Mouse (Mus musculus) layer of hippocampus, postnatal 36 days (tissue): ENCODE data around the gene Mthfd1. TPM values are rescaled to one million over a fixed set of nuclear protein-coding genes. Genes with fewer than 3 reads are reported as not detected.
"Not testable (repeated sequence)": the region's sequence is repeated elsewhere in the genome, so short reads cannot be mapped to it uniquely, and the experiment has no call there.

ENCODE experiments used
- DNase-seq, 2 experiments: peaks; one replicate each; pipeline ENCODE4 v3.0.0; 2022
- total RNA-seq, 2 experiments: library from RNA; stranded (reverse); gene quantifications; 2 replicates each; pipeline ENCODE4 v1.2.3; 2021

Gene Mthfd1
- total RNA-seq: 10 to 100 TPM; 46.1 to 47.3 TPM

- DNase-seq: peak; percentile 94 to 96
Measured at GRCm38 (mm10) chr12:76254725-76255498, at the start of gene Mthfd1. Gene Mthfd1, plus strand, starts transcription at chr12:76255298.

- no peak for DNase-seq
Measured at GRCm38 (mm10) chr12:76209429-76209974, 45.6 kb upstream of the Mthfd1 start.

GRCm38 (mm10) chr12:76215121-76215520 lies 40.0 kb upstream of the Mthfd1 start:
- DNase-seq: no peak

- DNase-seq: no peak
Measured at GRCm38 (mm10) chr12:76216716-76217115, 38.4 kb upstream of the Mthfd1 start.

- DNase-seq: not testable (repeated sequence)
Measured at GRCm38 (mm10) chr12:76222104-76222503, 33.0 kb upstream of the Mthfd1 start.

GRCm38 (mm10) chr12:76230644-76231043 lies 24.5 kb upstream of the Mthfd1 start:
- no peak for DNase-seq

GRCm38 (mm10) chr12:76235253-76235652 lies 19.8 kb upstream of the Mthfd1 start:
- no peak for DNase-seq

- DNase-seq: no peak
Measured at GRCm38 (mm10) chr12:76239145-76239838, 15.8 kb upstream of the Mthfd1 start.

- no peak for DNase-seq
Measured at GRCm38 (mm10) chr12:76239839-76240571, 15.1 kb upstream of the Mthfd1 start.

GRCm38 (mm10) chr12:76240670-76241069 lies 14.4 kb upstream of the Mthfd1 start:
- DNase-seq: no peak

GRCm38 (mm10) chr12:76241084-76241483 lies 14.0 kb upstream of the Mthfd1 start:
- DNase-seq: no peak

- no peak for DNase-seq
Measured at GRCm38 (mm10) chr12:76241833-76242232, 13.3 kb upstream of the Mthfd1 start.

- DNase-seq: no peak
Measured at GRCm38 (mm10) chr12:76244981-76245380, 10.1 kb upstream of the Mthfd1 start.

GRCm38 (mm10) chr12:76246646-76247045 lies 8.5 kb upstream of the Mthfd1 start, which contains the start of gene Tex21:
Gene Tex21, minus strand, starts transcription at chr12:76246746.
- no peak for DNase-seq

GRCm38 (mm10) chr12:76253090-76253489 lies 2.0 kb upstream of the Mthfd1 start:
- no peak for DNase-seq

- DNase-seq: no peak
Measured at GRCm38 (mm10) chr12:76253591-76253990, 1.5 kb upstream of the Mthfd1 start.

GRCm38 (mm10) chr12:76253991-76254390 lies 1.1 kb upstream of the Mthfd1 start:
- DNase-seq: no peak

- no peak for DNase-seq
Measured at GRCm38 (mm10) chr12:76255499-76255875, 389 bp downstream of the Mthfd1 start.

GRCm38 (mm10) chr12:76256114-76256843 lies 1.2 kb downstream of the Mthfd1 start:
- no peak for DNase-seq

GRCm38 (mm10) chr12:76260673-76261072 lies 5.6 kb downstream of the Mthfd1 start:
- DNase-seq: no peak

- no peak for DNase-seq
Measured at GRCm38 (mm10) chr12:76261556-76261955, 6.5 kb downstream of the Mthfd1 start.

GRCm38 (mm10) chr12:76262918-76263317 lies 7.8 kb downstream of the Mthfd1 start:
- no peak for DNase-seq
